Mouse (Mus musculus) heart, adult 2 months (tissue): ENCODE results near the gene Cttnbp2. TPM values are rescaled to one million over a fixed set of nuclear protein-coding genes. Genes with fewer than 3 reads are reported as not detected.

Experiments used
- DNase-seq, 2 experiments: peaks; one replicate each; pipeline ENCODE4 v3.0.0; 2021
- H3K27ac ChIP-seq: fragments of 200-600 bp; 2 replicates; pipeline ENCODE4 v1.8.1; 2022
- H3K27me3 ChIP-seq: fragments of 200-500 bp; 2 replicates; pipeline ENCODE4 v1.6.1; 2012; ENCODE audit warnings: mild to moderate bottlenecking, low read length, inconsistent platforms, mixed read lengths; ENCODE audit not compliant: control insufficient read depth, insufficient read depth
- H3K36me3 ChIP-seq: fragments of 200-500 bp; 2 replicates; pipeline ENCODE4 v1.6.1; 2012; ENCODE audit warnings: low read length, inconsistent platforms; ENCODE audit not compliant: control insufficient read depth, insufficient read depth
- H3K4me1 ChIP-seq: fragments of 200-500 bp; 2 replicates; pipeline ENCODE4 v1.6.1; 2011; ENCODE audit warnings: low read length; ENCODE audit not compliant: control insufficient read depth, insufficient read depth
- H3K4me3 ChIP-seq: fragments of 200-600 bp; 2 replicates; pipeline ENCODE4 v1.8.1; 2022
- H3K79me2 ChIP-seq: fragments of 200-500 bp; replicated peaks from 2 replicates; pipeline ENCODE4 v1.6.1; 2012; ENCODE audit warnings: mild to moderate bottlenecking, inconsistent platforms, low read length, moderate library complexity, mixed read lengths; ENCODE audit not compliant: control insufficient read depth, insufficient read depth
- H3K9ac ChIP-seq: fragments of 200-500 bp; 2 replicates; pipeline ENCODE4 v1.6.1; 2012; ENCODE audit warnings: low read depth, mild to moderate bottlenecking, control low read depth, inconsistent platforms, low read length, mixed read lengths
- CTCF ChIP-seq: fragments of 200-600 bp; IDR thresholded peaks from 2 replicates; pipeline ENCODE4 v1.8.1; 2022; ENCODE audit warnings: antibody characterized with exemption, mild to moderate bottlenecking, moderate library complexity
- EP300 ChIP-seq: fragments of 200-500 bp; IDR thresholded peaks from 2 replicates; pipeline ENCODE4 v1.6.1; 2011; ENCODE audit warnings: low read depth, low read length, control low read depth; ENCODE audit not compliant: insufficient read depth
- POLR2A ChIP-seq: fragments of 200-500 bp; IDR thresholded peaks from 2 replicates; pipeline ENCODE4 v1.6.1; 2011; ENCODE audit warnings: mild to moderate bottlenecking, low read depth, low read length, control low read depth; ENCODE audit not compliant: insufficient read depth
- WGBS: fragments of 180-500 bp; shearing (Covaris S2); methylation state at CpG from one replicate; pipeline ENCODE4 v1.1.7; 2018; 5-methylcytosine and 5-hydroxymethylcytosine counted together
- intact Hi-C: fragments of 180-260 bp; cut with DNase I; formaldehyde crosslinking; loops from one replicate; pipeline ENCODE4 v1.15.1; 2025
- polyA plus RNA-seq: library from polyadenylated mRNA; depleted of rRNA; stranded (reverse); fragments of >200 nt; gene quantifications from 2 replicates; pipeline ENCODE4 v1.2.3, GENCODE M21; 2012
- total RNA-seq, 2 experiments: library from RNA; stranded (reverse); gene quantifications; 2 replicates each; pipeline ENCODE4 v1.2.3; 2021

The Cttnbp2 gene
- total and polyA plus RNA-seq, 3 experiments, result 0.66 to 2.3 (median 1.3) TPM

DNA sequence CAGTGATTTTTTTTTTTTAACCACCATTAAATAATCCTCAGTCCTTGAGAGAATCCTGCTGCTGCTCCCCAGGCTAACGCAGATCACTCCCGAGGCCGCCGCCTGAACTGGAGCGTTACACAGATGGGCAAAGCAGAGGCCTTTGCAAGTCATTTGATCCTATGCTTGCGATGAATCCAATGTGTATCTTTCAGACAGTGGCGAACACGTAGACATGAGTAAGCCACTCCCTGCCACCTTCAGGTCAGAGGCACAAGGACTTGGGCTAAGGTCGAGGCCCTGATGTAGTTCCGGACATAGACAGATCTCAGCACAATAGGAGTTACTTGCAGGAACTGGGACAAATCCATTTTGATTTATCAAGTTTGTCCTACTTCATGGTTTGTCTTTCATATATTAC lies 49.0 kb downstream of the Cttnbp2 start:
- Histone ChIP-seq H3K79me2 (no peaks in the 10 kb centered on the region), H3K27me3 (no peaks in the 10 kb centered on the region), H3K36me3 (no peaks in the 10 kb centered on the region), H3K27ac (no peak overlapping the region), H3K9ac (no peak overlapping the region), H3K4me1 (no peaks in the 10 kb centered on the region), H3K4me3 (no peak overlapping the region)
- no peak for DNase-seq
- intact Hi-C loops, result no loop called here
- TF ChIP-seq CTCF, result no peak
- no peak for TF ChIP-seq EP300
- TF ChIP-seq POLR2A, result no peak
- 91% methylated on average over 10 of the region's 10 CpGs for WGBS

DNA sequence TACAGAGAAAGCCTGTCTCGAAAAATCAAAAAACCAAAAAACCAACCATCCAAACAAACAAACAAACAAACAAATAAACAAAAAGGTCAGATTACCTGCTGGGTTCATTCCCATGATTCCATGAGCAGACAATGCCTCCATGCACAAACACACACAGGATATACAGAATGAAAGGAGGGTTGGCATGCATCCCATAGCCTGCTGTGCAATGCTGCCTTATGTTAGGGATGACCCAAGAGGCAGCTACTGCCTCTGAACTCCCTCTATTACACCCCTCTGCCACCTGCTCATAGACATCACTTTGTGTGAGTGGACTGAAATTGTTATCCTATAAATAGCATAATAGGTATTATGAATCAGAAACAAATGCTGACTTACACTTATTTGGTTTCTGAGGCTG lies 55.0 kb downstream of the Cttnbp2 start:
- no peak overlapping the region for H3K27ac ChIP-seq
- no peaks in the 10 kb centered on the region for H3K4me1 ChIP-seq
- no peak overlapping the region for H3K9ac ChIP-seq
- H3K36me3 ChIP-seq, result no peaks in the 10 kb centered on the region
- WGBS, result 86% methylated on average over 1 of the region's 1 CpGs
- H3K4me3 ChIP-seq, result no peak overlapping the region
- no peaks in the 10 kb centered on the region for H3K79me2 ChIP-seq
- TF ChIP-seq EP300 (no peak), CTCF (no peak), POLR2A (no peak)
- no peaks in the 10 kb centered on the region for H3K27me3 ChIP-seq
- intact Hi-C loops, result no loop called here
- no peak for DNase-seq

- no peak for DNase-seq
- no peaks in the 10 kb centered on the region for H3K27me3 ChIP-seq
- WGBS, result 44% methylated on average over 5 of the region's 5 CpGs
- H3K4me3 ChIP-seq, result no peak overlapping the region
- no peaks in the 10 kb centered on the region for H3K36me3 ChIP-seq
- H3K79me2 ChIP-seq, result no peaks in the 10 kb centered on the region
- intact Hi-C loops, result no loop called here
- TF ChIP-seq EP300, result no peak
- TF ChIP-seq CTCF, result no peak
- no peak for TF ChIP-seq POLR2A
- no peak overlapping the region for H3K9ac ChIP-seq
- no peaks in the 10 kb centered on the region for H3K4me1 ChIP-seq
- no peak overlapping the region for H3K27ac ChIP-seq
These were observed 64.0 kb downstream of the Cttnbp2 start for GRCm38 (mm10) chr6:18450551-18451193.

DNA sequence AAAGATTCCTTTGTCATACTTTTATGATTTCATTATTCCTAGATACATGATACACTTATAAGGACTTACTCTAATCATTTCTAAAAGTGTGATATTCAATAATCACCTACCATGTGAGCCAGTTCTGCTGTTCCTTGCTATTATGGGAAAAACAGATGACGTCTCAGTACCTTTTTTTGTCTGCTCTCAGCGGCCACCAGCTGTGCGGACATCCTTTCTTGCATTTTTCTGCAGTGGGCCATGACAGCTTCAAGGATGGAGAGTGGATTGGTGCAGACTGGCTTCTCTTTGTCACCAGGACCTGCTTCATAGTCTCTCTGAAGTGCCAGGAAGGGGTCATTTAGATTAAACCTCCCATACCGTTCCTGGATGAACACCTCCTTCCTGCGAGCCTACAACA lies 66.6 kb downstream of the Cttnbp2 start:
- no peaks in the 10 kb centered on the region for H3K4me1 ChIP-seq
- no peak overlapping the region for H3K27ac ChIP-seq
- TF ChIP-seq CTCF (no peak), POLR2A (no peak), EP300 (no peak)
- no peak overlapping the region for H3K9ac ChIP-seq
- H3K36me3 ChIP-seq, result no peaks in the 10 kb centered on the region
- intact Hi-C loops, result no loop called here
- WGBS, result 64% methylated on average over 5 of the region's 5 CpGs
- H3K4me3 ChIP-seq, result no peak overlapping the region
- no peak for DNase-seq
- no peaks in the 10 kb centered on the region for H3K27me3 ChIP-seq
- no peaks in the 10 kb centered on the region for H3K79me2 ChIP-seq

DNA sequence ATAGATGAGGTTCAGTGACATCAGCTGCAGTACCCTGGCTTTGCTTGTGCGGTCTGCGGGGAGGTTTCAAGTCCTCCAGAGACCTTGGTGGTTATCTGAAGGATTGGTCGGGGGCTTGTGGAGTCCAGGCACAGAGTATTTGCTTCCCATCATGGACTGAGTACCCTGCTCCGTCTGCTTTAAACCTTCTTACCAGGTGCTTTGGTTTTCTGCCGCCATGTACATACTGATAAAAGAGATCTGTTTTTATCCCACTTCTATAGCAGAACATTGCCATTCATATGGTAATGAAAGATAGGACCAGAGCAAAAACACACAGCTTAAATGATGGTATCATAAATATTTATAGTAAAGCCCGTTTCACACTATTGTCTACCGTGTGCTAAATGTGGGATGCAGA lies 67.7 kb downstream of the Cttnbp2 start:
- 78% methylated on average over 7 of the region's 7 CpGs for WGBS
- intact Hi-C loops, result no loop called here
- no peaks in the 10 kb centered on the region for H3K79me2 ChIP-seq
- TF ChIP-seq EP300 (no peak), CTCF (no peak), POLR2A (no peak)
- no peaks in the 10 kb centered on the region for H3K27me3 ChIP-seq
- no peak overlapping the region for H3K4me3 ChIP-seq
- H3K9ac ChIP-seq, result no peak overlapping the region
- no peak for DNase-seq
- H3K27ac ChIP-seq, result no peak overlapping the region
- H3K4me1 ChIP-seq, result no peaks in the 10 kb centered on the region
- H3K36me3 ChIP-seq, result no peaks in the 10 kb centered on the region

DNA sequence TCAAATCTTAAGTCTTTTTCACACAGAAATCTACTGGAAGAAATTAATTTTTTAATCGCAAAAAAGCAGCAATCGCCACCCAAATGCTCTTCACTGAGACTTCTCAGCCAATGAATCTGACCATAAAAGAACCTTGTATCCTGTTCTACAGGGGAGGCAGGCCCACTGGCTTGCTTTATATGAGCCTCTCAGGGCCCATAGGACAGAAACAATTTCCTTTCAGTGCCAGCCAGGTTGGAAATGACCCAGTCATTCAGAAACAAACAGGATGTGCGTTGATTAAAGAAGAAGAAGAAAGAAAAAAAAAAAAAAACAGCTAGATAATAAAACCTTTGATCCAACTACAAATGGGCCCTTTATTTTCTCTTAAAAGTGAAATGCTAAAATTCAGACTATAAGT lies 68.3 kb downstream of the Cttnbp2 start:
- Histone ChIP-seq H3K27me3 (no peaks in the 10 kb centered on the region), H3K4me1 (no peaks in the 10 kb centered on the region), H3K79me2 (no peaks in the 10 kb centered on the region), H3K27ac (no peak overlapping the region), H3K4me3 (no peak overlapping the region), H3K36me3 (no peaks in the 10 kb centered on the region), H3K9ac (no peak overlapping the region)
- intact Hi-C loops, result no loop called here
- WGBS, result 59% methylated on average over 3 of the region's 3 CpGs
- TF ChIP-seq POLR2A (no peak), EP300 (no peak), CTCF (no peak)
- DNase-seq, result no peak
